Mouse (Mus musculus) urinary bladder, adult 2 months (tissue): ENCODE measurements around the gene Wdhd1. TPM values are rescaled to one million over a fixed set of nuclear protein-coding genes. Genes with fewer than 3 reads are reported as not detected.

Experiments used
- polyA plus RNA-seq: library from polyadenylated mRNA; depleted of rRNA; stranded (reverse); fragments of >200 nt; gene quantifications from 2 replicates; pipeline ENCODE4 v1.2.3, GENCODE M21; 2012; rRNA removed

Wdhd1 gene
- polyA plus RNA-seq, 1 experiment, result 4.2 TPM

Other genes with a start within 250 kb of the Wdhd1 start
- 4.6 and 5.7 TPM in 2 replicates for gene Gch1, start 87.4 kb downstream of the Wdhd1 start, polyA plus RNA-seq
- 7.4 and 8.7 TPM in 2 replicates for gene Socs4, start 74 bp upstream of the Wdhd1 start, polyA plus RNA-seq
- 31.4 and 37.3 TPM in 2 replicates for gene Mapk1ip1l, start 21.4 kb upstream of the Wdhd1 start, polyA plus RNA-seq
- 252 and 279 TPM in 2 replicates for gene Lgals3, start 90.9 kb upstream of the Wdhd1 start, polyA plus RNA-seq
- 2.4 and 2.8 TPM in 2 replicates for gene Dlgap5, start 141.6 kb upstream of the Wdhd1 start, polyA plus RNA-seq
- 14.4 and 16.0 TPM in 2 replicates for gene Fbxo34, start 173.6 kb upstream of the Wdhd1 start, polyA plus RNA-seq